Mouse (Mus musculus): ENCODE results near the gene Vstm2a.

Vstm2a gene

DNA sequence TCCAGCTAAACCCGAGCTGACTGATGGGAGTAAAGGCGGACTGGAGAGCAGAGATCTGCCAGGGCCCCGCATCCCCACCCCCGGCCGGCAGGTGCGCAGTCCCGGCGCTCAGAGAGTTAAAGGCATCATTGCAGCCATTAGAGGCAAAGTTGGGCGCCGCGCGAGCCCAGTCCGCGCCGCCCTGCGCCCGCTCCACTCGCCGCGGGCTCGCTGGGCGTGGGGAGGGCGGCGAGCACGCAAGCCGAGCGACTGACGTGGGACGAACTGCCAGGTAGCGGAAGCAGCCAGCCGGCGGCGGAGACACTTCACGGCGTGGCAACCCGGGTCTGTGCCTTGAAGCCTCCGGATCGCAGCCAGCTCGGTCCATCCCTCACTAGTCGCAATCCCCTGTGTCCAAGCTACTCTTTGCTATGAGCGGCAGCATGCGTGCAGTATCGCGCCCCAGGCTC is at the start of gene Vstm2a:
TSS of gene Vstm2a (plus strand) at position 252 of the 449 bp plus-strand sequence.
- in situ Hi-C loops (cut with MboI, MseI), result no loop called here

DNA sequence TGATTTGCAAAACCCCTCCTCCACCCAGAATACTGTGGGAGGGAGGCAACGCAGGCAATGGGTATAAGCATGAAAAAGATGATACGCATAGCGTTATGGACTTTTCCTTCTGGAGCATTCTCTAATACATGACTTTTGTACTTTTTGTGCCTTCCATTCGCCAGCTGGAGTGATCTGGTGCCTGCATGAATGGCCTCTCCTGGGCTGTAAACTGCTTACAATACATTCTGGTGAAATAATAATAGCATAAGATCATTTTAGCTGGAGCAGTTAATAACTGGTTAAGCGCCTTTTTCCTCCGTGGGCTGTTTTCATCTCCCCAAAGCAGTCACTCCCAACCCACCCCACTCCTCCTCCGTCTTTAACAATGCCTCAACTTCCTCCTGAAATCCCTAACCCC is 513 bp upstream of the Vstm2a start:
- in situ Hi-C loops (cut with MboI, MseI), result no loop called here

DNA sequence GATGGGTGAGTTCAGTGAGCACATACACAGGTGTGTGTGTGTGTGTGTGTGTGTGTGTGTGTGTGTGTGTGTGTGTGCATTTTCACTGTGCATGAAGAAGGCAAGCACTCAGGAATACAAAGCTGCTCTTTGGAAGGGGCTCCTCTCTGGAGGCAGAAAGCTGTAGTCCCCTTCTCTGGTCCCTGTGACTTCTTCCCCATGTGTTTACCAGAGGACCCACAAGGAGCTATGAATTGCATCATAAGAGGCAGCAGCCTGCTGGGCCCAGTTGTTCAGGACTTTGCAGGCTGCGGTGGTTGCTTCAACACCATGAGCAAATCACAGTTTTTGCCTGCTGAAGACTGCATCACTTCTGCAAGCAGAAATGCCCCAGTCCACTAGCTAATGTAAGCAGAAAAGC is 776 bp downstream of the Vstm2a start:
- in situ Hi-C loops (cut with MboI, MseI), result no loop called here

DNA sequence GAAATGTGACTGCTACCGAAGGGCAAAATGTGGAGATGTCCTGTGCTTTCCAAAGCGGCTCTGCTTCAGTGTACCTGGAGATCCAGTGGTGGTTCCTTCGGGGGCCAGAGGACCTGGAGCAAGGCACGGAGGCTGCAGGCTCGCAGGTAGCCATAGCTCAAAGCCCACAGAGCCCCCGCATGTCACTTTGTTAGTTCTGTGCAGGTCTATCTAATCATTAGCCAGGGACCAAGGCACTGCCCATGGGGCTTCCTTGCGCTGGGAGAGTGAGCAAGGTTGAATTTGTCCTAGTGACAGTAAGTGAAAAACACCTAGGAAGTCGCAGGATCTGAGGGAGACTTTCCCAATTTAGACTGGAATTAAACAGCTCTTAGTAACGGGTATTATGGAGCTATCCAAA is 2.4 kb downstream of the Vstm2a start:
- in situ Hi-C loops (cut with MboI, MseI), result no loop called here

DNA sequence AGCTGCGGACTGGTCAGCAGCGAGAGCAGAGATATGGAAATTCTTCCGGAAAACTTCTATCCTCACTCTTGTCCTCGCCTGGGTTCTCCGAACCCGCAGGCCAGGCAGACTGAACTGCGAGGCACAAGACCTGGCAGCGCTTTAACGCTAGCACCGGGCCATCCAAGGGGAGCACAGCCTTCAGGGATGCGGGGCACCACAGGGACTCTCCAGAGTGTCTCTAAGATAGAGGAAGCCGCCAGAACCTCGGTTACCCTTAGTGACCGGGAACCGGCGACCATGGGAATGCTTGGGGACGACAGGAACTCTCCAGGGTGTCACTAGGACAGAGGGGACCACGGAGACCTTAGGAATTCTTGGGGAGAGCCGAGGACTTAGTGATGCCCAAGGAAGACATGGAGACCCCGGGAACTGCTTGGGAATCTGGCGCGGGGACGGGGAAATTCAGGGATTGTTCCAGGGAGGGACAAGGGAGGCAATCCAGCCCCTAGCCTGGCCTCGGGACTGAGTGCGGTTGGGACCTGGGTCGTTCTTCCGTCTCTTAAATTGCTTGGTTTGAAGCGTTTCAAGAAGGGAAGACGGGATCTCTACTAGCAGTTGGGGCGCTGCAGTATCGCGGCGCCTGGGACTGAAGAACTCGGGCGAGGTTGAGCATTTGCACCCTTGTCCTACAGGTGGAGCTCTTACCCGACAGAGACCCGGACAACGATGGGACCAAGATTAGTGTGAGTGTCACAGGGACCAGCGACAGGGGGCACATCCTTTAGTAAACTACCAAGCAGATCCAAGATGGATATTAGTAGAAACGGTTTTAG is 3.4 kb downstream of the Vstm2a start:
- in situ Hi-C loops (cut with MboI, MseI), result no loop called here

DNA sequence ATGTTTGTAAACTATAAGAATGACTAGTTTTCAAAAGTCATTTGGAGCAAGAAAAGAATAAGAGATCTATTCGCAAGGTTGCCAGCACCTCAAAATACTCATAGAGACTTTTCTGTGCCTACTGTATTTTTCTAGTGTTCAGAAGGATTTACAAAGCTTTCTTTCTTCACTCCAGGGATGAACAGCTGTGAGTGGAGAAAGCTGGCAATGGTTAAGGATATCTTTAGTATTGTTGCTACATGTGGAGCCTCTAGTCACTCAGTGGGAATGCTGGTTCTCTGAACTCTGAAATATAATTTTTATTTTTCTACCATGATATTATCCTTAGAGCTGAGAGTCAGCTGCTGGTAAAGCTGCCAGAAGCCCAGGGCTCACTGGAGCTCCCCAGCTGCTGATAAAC is 10.9 kb downstream of the Vstm2a start:
- in situ Hi-C loops (cut with MboI, MseI), result no loop called here

DNA sequence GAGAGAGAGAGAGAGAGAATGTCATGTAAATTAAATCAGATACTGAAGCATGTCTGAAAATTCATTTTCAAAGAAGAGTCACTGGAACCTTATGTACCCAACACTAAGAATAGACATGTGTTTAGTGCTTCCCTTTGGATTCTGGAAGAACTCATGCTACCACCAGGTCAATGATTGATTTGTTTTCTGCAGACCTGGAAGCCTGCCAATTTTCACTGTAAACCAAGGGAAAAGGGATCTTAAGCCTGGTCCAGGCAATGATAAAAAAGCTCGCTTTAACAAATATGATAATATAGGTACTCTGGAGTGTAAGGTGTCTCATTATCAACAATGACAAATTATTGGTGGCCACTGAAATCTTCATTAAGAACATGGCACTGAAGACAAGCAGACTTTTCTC is 32.9 kb downstream of the Vstm2a start:
- in situ Hi-C loops (cut with MboI, MseI), result no loop called here

DNA sequence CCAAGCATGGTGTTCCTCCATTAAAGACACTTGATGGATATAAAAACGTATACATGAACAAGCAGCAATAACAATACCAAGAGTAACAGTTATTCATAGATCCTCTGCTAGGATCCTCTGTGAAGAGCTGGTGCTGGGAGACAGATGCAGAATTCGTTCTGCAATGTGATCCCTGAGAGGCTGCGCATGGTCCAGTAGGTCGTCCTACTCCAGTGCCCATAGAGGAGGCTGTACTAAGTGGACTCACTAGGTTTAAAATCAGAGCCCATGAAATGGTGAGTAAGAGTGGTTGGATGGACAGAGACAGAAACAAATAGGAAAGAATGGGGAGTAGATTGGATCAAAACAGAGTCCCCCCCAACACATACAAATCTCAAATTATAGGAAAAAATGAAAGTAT is 35.4 kb downstream of the Vstm2a start:
- in situ Hi-C loops (cut with MboI, MseI), result no loop called here

DNA sequence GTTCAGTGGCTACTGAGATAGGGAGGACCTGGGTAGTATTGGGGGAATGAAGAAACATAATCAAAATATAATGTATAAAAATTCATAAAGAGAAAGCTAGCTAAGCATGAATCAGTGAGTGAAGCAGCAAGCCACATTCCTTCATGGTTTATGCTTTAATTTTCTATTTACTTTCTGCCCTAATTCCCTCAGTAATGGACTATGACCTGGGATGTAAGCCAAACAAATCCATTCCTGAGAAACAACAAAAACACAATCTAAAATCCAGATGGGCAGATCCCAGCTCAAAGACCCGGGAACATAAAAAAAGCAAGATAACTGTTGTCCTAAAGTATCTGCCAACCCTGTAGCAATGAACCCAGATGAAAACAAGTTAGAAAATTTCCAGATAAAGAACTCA is 39.0 kb downstream of the Vstm2a start:
- in situ Hi-C loops (cut with MboI, MseI), result no loop called here

DNA sequence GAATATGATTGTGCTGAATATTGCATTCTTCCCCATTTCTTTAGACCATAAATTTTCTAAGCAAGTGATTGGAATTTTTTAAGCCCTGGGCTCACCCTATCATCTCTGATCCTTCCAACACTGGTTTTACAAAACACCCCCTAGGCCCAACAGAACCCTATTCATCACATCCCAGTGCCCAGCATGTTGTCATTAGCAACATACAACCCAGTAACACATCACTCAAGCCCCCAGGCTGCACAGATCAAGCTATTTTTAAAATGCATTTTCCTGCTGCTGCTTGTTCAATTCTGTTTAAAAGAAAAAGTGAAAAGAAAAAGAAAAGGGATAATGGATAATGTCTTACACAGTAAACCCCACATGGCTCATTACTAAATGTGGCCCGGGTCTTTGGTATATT is 42.0 kb downstream of the Vstm2a start:
- in situ Hi-C loops (cut with MboI, MseI), result no loop called here

DNA sequence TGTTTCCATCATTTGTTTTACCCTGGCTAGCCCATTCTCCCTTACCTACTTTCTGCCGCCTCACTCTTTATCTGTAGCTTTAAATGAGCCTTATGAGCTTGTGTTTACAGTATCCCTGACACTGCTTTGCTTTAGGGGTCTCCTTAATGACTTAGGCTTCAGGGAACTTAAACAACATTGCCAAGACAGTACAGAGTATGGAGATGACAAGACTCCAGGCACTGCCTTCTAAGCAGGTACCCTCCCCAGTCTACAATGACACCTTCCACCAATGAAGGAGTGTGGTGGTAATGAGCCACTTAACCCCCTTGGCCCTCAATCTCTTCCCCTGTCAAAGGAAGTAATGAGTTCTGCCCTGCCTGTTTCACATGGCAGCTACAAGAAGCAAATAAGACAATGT is 42.4 kb downstream of the Vstm2a start:
- in situ Hi-C loops (cut with MboI, MseI), result no loop called here

DNA sequence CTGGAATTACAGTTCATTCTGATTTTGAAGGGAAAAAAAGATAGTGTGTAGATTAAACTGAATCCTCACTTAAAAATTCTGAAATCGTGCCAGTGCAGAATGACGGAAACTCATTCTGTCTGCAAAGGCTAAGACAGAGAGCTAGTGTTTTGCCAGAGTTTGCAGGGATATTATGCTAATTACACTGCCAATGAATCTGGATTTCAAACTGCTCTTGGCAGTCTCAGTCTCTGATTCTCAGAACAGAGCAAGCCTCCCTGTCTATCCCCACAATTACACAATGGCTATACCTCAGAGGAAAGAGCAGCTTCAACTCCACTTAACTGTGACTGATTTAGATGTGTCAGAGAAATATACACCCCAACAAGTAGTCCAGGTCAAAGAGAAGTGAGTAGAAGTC is 43.2 kb downstream of the Vstm2a start:
- in situ Hi-C loops (cut with MboI, MseI), result no loop called here

DNA sequence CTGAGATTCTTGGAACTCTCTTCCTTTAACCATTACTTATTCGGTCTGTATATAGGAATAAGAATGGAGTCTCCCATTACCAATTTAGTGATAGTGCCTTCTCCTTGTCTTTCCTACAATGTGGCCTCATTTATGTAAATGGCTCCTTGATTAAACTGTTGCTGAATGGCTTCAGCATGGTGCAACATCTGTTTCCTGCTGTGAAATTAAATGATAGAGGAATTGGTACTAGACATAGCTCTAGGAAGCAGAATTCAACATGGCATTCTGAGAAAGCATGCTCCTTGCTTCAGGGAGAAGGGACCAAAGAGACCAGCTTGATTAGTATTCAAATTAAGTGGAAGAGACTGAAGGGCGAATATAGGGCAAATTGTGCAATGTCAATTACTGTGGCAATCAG is 57.6 kb downstream of the Vstm2a start:
- in situ Hi-C loops (cut with MboI, MseI), result no loop called here

DNA sequence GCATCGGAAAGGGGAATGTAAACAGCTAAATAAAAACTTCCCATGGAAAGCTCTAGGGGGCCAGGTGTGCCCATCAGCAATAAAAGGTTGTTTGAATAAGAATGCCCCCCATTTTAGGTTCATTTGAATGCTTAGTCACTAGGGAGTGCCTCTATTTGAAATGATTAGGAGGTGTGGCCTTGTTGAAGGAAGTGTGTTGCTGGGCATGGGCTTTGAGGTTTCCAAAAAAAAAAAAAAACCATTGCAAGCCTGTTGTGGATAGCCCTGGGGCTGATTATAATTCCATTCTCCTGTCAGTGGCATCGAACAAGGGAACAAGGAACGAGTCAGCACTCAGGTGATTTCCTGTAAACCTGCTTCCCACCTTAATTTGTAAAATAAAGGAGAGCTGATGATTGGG is 87.7 kb downstream of the Vstm2a start:
- in situ Hi-C loops (cut with MboI, MseI), result no loop called here

DNA sequence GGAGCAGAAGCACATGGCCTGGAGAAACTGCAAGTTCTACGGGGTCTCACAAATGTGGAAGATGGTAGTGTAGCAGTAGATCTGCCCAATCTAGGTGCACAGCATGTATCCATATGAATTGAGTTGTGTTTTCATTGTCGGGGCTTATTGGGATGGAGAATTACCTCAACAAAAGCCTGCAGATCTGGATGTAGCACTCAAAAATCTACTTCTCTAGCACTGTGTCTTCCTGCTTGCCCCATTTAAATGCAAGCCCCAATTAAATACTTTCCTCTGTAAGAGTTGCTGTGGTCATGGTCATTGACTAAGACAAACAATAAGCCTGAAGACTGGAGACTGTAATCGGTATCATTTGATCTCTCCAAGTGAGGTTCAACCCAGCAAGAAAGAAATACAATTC is 88.2 kb downstream of the Vstm2a start:
- in situ Hi-C loops (cut with MboI, MseI), result no loop called here

DNA sequence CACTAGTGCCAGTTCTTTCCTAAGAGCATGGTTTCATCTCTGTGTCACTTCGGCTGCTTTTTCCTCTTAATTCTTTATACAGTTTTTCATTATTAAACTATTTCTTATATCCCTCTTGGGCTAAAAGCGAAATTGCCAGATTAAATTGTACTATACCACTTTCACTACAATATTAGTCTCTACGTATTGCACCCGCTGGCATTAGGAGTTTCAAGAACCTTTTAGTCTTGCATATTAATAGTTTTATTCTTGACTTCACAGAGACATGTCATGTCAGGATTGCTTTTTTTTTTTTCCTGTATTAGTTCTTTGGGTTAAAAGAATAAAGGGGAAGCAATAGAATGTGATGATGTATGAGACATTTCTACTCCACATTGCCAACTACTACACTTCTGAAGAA is 94.4 kb downstream of the Vstm2a start:
- in situ Hi-C loops (cut with MboI, MseI), result no loop called here

DNA sequence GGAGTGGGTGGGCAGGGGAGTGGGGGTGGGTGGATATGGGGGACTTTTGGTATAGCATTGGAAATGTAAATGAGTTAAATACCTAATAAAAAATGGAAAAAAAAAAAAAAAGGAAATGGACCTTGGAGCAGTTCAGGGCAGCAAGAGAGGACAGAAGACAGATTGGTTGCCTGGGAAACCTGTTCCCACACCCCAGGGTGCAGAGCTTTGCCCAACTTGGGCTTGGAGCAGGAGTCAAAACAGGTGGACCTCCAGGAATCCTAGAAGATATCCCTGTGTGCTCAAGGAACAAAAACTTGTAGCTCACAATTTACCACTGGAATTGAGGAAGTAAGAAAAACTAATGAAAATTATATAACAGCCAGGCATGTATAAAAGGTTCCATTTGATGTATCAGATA is 96.8 kb downstream of the Vstm2a start:
- in situ Hi-C loops (cut with MboI, MseI), result no loop called here

DNA sequence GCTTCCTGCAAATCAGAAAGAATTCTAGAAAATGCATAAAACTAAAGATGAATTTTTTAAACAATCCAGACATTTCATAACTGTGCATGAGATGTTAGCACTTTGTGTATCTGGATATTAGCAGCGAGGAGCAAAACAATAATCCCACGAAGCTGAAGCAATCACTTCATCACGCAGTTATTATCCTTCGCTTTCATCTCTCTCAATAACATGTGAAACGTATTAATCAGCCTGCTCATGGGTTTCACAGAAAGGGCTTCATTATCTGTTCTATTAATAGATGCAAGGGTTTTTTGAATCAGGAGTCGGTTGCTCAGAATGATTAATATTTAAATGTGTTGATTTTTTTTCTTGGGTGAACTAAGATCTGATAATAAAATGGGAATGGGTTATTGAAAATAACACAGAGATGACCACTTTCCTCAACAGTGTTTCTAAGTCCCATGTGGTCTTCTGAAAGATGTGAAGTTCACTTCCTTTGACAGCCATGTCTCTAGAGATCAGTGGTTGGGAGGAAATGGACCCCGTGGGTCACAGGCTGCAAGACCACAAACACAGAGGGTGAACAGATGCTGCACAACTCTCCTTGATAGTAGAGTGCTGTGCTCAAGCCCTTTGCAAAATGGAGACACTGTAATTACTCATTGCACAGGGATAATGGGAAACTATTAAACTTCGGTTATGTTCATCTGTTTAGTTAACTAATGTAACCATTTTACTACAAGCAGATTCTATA is 109.5 kb downstream of the Vstm2a start:
- in situ Hi-C loops (cut with MboI, MseI), result no loop called here

DNA sequence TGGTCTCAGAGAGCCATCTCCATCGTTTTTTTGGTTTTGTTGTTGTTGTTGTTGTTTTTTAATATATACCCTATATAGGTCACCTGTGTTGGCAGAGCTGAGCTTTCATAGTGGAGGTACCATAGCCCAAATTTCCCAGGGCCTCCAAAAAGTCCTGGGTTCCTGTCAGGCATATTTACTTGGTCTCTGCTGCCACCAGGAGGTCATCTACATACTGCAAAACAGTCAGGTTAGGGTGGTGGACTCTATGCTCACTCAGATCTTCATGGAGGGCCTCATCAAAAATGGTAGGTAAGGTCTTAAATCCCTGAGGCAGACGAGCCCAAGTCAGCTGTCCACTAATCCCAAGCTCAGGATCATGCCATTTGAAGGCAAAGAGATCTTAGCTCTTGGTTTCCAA is 146.1 kb downstream of the Vstm2a start:
- in situ Hi-C loops (cut with MboI, MseI), result no loop called here

DNA sequence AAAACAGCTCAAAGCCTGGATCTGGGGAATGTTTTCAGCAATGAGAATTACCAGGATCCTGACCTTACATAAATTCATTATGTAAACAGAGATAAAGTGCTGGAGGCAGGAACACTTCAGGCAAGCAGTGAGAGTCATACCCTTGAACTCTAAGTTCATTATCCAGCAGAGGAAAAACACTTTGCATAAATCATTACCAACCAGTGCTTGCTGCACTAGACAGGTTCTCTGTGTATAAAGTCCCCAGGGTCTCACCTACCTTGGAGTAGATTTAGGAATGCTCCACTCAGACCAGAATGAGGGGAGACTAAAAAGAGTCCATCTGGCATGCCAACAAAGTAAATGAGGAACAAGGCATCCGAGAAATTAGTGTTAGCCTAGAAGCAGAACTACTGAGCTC is 154.2 kb downstream of the Vstm2a start:
- in situ Hi-C loops (cut with MboI, MseI), result no loop called here

DNA sequence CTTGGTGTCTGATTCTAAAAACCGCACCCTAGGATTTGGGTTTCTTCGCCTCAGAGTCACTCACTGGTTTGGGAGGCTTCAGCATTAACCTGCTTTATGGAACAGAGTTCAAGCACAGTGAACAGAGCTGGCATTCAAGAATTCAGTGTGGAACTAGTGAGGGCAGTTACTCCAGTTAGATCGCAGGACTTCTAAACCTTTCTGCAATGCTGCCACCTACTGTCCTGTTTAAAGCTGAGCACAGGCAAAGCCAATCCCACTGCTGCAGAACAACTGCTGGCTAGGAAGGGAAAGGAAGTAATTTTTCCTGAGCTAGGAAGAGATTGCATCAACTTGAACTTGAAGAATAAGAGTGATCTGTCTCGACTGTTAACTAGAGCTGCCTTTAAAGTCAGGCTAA is 155.1 kb downstream of the Vstm2a start:
- in situ Hi-C loops (cut with MboI, MseI), result no loop called here

DNA sequence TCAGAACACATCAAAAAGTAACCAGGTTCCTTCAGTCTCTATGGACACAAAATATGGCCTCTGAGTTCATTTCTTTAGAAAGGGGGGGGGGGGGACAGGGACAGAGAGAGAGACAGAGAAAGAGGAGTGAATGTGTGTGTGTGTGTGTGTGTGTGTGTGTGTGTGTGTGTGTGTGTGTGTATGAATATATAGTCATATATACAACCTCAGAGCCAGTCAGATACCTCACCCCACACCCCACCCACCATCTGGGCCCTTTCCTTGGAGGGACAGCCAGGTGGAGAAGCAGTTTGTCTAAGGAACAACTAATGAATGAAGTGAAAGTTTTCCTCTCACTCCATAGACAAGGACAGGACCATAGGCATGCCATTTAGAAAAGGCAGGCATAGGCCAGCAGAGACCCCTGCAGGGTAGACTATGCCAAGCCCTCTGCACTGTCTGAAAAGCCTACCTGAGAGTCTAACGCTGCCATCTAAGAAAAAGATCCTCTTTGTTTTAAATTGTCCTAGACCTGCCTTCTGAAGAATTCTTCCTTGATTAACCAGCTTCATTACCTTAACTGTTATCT is 155.6 kb downstream of the Vstm2a start:
- in situ Hi-C loops (cut with MboI, MseI), result no loop called here

Data from T-helper 2 cell (primary cell).